Mouse (Mus musculus) heart, adult 9 months (tissue): ENCODE measurements around the gene Twsg1.
A peak's percentile ranks its signal among the peaks of the same experiment; 100 is the strongest.
"Not testable (repeated sequence)": the region's sequence is repeated elsewhere in the genome, so short reads cannot be mapped to it uniquely, and the experiment has no call there.

Experiments used
- DNase-seq, 2 experiments: peaks; one replicate each; pipeline ENCODE4 v3.0.0; 2022; ENCODE audit warnings: low spot score in 2 of 2

The Twsg1 gene

DNA sequence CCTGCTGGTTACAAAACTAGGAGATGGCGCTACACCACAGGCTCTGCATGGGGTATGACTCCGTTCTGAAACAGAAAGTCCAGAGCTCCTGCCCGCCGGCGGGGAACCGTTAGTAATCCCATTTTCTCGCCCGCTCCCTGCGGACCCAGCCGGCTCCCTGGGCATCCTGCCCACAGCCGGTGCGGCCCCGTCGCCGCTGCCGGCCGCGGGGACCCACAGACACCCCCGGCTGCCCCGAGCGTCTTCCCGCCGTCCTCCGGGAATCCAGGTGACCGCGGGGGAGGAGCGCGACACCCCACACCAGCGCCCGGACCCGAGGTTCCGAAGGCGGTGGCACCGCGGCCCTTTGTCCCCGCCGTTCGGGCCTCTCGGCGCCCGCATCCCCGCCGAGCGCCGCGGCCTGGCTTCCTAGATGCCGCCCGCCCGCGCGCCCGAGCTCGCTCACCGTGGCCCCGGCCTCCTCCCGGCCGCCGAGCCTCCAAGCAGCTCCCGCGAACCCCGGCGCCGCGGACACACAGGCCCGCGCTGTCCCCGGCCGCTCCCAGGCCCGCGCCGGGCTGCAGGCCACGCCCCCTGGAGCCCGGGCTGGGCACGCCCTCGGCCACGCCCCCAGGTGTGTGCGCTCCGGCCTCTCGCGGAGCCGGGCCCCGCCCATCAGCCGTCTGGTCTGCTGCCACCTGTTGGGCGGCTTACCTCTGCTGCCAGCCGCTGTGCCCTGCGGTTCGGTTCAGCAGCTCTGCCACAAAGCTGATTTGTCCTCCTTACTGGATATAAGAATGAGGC is at the start of gene Twsg1:
Gene Twsg1, minus strand, starts transcription at position 605 of the 783 bp plus-strand sequence.
- peak; percentile 90 to 92 for DNase-seq

DNA sequence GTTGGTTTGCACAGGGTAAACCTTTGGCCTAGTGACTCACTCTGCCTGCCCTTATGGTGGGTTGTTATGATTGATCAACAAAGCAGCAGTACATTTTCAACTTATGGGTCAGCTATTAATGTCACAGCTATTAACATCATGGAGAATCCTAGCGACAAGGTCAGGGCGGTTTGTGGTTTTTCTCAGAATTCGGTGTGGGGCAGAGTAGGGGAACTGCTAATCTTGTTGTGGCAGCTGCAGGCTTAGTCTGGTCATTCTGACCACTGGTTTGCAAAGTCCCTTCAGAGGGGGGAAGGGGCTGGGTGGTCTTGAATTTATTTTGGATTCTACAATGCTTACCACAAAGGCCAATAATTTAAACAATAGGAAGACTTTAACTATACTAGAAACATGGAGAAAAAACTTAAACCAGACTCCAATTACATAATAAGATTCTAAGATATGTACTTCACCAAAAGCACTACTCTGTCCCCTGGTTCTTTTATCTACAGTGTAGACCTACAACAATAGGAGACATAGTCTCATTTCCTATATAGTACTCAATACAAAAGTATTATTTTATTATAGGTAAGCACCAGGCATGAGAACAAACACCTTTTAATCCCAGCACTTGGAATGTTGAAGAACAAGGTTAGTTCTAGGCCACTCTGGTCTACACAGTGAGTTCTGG is 37.3 kb upstream of the Twsg1 start:
- no peak for DNase-seq

DNA sequence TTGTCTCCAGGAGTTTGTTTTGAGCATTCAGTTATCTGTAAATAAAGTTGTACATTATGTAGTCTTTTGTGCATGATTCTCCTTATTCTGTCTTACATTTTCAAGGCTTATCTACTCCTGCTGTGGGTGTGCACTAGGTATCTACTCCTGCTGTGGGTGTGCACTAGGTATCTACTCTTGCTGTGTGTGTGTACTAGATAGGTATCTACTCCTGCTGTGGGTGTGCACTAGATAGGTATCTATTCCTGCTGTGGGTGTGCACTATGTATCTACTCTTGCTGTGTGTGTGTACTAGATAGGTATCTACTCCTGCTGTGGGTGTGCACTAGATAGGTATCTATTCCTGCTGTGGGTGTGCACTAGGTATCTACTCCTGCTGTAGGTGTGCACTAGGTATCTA is 25.7 kb upstream of the Twsg1 start:
- DNase-seq = not testable (repeated sequence)

DNA sequence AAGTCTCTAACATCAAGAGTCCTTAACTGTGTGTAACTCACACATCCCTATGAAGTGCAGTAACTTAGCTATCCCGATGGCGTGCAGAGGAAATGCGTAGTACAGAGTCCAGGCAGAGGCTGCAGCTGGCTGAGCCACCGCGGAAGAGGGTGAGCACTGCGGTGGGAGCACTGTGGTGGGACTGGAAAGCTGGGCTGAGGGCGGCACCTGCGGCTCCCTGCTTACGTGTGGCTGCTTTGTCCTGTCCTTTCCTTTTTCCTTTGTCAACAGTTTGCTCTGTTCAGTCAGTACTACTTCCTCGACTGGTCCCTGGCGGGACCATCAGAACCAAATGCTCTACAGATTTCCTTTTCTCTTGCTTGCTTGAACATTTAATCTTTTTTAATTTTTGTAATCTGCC is 16.7 kb upstream of the Twsg1 start:
- no peak for DNase-seq

DNA sequence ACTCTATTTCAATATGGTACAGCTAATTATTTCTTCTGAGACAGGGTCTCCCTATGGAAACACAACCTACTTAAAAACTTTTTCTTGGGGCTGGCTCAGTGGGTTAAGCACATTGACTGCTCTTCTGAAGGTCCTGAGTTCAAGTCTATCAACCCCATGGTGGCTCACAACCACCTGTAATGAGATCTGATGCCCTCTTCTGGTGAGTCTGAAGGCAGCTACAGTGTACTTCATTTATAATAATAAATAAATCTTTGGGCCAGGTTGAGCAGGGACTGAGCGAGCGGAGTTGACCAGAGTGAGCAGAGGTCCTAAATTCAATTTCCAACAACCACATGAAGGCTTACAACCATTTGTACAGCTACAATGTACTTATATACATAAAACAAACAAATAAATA is 11.2 kb upstream of the Twsg1 start:
- DNase-seq = no peak

DNA sequence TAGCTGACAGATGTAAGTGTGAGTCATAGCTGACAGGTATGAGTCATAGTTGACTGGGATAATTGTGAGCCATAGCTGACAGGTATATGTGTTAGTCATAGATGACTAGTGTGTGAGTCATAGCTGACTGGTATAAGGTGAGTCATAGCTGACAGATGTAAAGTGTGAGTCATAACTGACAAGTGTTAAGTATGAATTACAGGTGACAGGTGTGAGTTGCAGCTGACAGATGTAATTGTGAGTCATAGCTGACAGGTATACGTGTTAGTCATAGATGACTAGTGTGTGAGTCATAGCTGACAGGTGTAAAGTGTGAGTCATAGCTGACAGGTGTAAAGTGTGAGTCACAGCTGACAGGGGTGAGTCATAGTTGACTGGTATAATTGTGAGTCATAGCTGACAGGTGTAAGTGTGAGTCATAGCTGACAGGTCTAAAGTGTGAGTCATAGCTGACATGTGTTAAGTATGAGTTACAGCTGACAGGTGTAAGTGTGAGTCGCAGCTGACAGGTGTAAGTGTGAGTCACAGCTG is 10.6 kb upstream of the Twsg1 start:
- no peak for DNase-seq

DNA sequence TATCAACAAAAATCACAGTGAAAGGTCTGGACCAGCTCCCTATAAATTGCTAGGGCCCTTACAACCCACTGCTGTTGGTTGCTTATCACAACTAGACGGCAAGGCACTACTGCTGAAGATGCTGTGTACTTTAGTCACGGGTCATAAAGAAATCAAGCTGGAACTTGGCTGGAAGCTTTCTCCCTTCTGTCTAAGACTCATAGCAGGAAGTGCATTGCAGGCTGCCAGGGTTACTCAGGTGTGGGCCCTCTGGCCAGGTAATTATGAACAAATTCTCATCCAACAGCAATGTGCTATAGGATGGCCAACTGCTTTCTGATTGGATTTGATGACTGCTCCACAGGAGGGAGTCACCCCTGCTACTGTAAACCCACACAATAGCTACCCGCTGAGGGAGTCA is 8.0 kb upstream of the Twsg1 start:
- DNase-seq = no peak

DNA sequence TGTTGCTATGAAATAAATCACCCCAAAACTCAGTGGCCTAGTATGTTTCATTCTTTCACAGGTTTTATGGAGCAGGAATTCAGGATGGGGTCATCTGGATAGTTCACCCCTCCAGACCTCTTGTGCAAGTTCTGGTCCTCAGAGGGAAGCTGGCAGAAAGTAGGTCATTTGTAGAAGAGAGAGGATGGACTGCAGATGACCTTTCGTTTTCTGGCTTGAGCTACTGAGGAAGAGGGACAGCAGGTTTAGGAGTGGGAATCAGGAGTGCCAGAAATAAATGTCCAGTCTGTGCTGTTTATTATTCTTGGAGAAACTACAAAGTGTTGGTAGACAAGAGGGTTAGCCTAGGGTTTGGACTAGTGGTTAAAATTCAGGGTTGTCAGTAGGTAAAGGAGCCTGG is 7.3 kb upstream of the Twsg1 start:
- no peak for DNase-seq

DNA sequence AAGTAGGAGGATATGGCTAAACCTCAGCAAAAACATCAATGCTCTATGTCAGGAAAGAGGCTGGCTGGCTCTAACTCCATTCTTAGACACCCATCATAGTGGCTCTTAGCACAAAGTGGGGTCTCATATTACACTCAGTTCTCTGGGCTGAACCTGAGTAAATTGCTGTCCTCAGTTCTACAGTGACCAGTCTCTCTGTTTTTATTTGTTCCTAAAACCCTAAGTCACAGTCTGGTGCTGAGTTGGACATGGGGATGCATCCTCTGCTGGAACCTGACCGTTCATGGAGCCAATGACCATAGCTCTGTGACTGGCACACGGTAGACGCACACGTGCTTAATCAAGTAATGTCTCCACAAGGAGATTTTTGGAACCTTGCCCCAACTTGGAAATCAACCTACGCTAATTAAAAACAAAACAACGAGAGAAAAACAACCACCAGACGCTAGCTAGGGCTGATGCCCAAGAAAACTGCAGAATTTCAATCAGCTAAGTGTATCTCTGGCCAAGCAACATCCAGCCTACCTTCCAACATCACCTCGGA is 6.8 kb upstream of the Twsg1 start:
- no peak for DNase-seq

DNA sequence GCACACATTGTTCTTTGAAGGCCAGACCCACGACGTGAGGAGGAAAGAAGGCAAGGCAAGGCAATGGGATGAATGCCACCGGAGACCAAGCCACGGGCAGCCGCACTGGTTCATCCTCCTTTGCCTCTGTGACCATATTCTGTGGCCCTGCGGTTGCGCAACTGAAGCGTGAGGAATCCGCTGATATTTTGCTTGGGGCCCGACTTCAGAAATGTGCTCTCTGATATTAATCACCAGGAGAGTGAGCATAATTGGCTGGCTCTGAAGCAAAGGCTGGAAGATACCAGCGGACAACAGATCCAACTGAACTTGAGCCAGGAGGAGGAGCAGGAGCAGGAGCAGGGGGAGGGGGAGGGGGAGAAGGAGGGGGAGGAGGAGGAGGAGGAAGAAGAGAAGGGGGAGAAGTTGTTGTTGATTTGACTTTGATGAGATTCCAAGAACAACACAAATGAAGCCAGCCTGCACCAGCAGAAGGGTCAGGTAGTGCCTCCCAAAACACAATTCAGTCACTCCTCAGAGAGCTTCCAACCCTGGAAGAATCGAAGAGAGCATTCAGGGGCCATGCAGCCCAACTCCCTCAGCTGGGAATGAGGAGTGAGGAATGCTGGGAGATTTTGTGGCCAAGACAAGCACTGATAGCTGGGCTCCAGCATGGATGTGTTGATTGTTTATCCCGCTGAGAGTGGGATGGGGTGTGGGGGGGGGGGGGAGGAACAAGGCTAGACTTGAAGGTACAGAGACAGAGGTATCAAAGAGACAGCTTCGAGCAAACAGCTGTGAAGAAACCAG is 6.2 kb upstream of the Twsg1 start:
- DNase-seq = peak; percentile 57 to 71

DNA sequence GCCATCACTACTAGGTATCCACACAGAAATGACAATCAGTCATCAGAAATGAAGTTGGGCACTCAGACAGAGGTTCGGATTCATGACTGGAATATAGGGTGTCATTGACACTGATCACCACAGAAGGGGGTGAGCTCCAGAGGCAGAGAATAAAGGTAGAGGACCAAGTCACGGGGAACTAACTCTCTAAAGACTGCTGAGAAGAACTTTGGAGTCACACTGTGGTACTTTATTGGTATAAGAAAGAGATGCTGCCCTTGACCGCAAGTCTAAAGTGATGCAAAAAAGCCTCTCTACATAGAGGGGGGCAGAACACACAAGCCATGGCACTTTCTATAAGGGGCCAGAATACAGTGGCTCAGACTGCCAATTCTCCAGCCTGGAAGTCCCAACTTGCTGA is 5.1 kb upstream of the Twsg1 start:
- DNase-seq = no peak

DNA sequence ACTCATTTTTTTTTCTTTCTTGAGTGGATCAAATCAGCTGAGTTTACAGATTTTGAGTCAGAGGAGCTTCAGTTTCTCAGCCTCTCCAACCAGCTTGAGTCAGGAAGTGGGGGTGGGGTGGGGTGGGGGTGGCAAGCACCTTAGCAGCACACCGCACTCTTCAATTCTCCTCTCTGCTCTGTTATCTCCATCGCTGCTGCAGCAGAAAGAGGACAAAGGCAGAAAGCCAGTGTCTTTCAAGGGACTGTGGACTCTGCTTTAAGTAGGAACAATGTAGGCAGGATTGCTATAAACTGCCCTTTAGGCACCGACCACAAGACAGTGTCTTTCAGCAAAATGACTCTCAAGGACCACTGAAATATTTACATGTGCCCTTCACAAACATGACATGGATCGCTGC is 2.9 kb upstream of the Twsg1 start:
- DNase-seq = no peak

DNA sequence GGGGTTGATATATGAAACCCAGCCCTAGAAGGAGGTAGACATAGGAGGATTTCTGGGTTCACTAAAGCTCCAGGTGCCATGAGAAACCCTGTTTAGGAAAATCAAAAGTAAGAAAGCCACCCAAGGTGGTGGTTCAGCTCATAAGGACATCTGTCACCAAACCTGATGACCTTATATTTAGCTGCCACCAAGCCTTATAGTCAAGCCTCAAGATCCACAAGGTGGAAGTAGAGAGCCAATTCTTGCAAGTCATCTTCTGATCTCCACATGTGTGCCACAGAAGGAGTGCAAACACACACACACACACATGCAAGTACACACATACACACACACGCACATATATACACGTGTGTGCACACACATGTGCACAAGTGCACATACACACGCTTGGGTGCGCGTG is 1.1 kb upstream of the Twsg1 start:
- DNase-seq = no peak

DNA sequence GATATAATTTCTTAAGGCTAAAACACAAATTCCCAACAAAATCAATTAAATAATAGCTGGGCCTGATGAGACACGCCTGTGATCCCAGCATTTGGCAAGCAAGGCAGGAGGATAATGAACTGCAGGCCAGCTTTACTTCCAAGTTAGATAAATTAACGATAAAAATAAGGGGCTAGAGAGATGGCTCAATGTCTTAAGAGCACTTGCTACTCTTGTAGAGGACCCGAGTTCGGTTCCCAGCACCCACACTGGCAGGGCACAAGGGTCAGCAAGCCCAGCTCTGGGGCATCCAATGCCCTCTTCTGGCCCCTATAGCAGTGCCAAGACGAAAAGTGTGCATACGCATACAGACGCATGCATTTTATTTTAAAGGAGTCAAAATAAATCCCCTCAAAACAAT is 843 bp downstream of the Twsg1 start:
- no peak for DNase-seq

DNA sequence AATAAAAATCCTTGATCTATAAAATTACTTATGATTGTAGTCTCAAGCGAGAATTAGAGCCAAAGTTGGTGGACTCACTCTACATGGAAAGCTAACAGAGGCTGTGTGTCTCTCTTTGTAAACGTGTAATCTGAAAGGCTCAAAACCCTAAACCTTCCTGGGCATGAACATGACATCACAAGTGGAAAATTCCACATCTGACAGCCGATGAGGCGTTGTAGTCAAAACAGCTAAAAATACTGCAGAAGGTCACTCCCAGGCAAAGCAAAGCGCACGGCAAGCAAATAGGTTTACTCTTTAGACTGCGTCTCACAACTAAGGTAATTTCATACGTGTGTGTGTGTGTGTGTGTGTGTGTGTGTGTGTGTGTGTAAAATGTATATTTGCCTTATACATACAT is 3.7 kb downstream of the Twsg1 start:
- peak; percentile 44 to 65 for DNase-seq

DNA sequence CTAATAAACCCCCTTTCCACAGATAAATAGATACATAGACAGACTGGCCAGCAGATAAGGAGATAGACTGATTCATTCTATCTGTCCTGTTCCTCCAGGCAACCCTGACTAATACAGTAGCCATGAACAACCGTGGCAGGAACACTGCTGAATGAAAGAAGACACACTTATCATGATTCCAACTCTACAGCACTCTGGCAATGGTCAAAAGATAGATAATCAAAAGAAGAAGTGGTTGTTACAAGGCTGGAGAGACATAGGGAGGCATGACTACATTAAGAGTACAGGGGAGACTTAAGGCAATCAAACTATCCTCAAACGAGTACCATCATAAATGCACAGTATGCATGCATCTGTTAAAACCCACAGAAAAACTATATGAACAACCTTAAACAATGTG is 5.6 kb downstream of the Twsg1 start:
- DNase-seq = no peak

DNA sequence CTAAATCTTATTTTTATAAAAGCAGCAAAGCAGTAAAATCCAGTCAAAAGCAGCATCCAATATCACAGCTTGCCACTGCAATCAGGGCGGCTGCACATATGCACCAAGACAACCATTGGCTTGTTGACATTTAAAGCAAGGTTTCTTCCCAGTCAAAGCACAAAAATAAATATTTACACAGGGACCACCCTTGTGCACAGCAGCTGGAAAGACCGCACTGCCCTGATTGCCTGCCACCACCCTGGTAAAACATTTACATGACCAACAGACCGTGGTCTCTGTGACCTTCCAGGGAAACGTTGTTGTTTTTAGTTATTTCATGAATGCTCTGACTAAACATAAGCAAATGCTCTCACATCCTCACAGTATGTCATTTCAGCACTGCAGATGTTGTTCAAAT is 8.6 kb downstream of the Twsg1 start:
- DNase-seq = no peak

DNA sequence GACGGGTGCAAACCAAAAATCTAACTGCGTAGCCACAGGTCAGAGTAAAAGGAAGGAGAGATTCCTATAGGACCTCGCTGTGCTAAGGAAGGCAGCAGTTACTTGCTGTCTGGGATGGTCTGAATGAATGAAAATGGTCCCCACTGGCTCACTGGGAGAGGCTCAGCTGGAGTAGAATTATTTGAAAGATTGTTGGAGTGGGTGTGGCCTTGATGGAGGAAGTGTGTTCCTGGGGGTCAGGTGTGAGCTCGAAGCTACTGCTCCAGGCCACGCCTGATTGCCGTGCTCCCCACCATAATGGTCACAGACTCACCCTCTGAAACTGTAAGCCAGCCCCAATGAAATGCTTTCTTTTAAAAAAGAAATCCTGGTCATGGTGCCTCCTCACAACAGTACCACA is 9.8 kb downstream of the Twsg1 start:
- no peak for DNase-seq

DNA sequence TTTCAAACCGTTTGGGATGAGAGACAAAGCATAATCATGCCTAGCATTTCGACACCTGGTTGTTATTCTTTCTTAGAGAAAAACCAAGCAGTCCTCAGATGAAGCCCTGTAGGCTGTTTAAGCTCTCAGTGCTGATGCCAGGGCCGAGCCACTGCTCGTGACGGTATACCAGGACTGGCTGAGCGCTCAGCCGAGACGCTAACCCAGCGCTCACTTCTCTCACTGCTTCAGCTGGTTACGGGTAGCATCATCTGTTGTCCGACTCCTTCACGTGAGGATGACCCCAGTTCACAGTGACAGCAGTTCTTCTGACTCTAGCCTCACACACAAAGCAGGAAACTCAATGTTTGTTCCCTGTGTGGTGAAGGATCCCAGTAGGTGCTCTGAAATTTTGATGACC is 10.8 kb downstream of the Twsg1 start:
- DNase-seq = no peak

DNA sequence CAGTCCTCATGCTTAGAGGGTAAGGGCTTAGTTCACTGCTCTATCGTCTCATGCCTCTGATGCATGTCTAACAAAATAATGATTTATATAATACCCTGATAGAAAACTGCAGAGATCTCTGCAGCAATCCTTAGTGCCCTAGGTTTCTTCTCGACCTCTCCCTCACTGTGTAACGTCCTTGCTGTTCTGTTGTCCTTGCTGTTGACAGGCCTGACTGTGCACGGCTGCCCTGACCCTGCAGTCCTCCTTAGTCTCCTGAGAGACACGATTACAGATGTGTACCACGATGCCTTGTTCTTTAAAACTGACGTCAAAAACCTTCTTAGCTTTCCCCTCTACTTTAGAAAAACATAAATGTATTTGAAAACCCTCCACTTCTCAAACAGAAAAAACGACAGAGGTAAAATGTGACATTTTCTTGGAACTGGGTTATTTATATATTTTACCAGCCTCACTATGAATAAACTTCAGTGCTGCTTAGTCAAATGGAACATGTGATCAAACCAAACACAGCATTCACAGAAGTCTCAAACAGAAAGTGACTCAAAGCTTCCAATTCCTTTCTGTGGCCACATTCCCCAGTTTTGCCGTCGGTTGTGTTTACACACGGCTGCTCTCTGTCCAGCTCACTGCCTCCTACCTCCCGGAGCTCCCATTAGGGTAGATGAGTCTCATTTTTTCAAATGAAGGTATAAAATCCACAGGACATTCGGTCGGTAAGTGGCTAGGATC is 11.4 kb downstream of the Twsg1 start:
- DNase-seq = peak in 1 of 2 experiments; percentile 41

DNA sequence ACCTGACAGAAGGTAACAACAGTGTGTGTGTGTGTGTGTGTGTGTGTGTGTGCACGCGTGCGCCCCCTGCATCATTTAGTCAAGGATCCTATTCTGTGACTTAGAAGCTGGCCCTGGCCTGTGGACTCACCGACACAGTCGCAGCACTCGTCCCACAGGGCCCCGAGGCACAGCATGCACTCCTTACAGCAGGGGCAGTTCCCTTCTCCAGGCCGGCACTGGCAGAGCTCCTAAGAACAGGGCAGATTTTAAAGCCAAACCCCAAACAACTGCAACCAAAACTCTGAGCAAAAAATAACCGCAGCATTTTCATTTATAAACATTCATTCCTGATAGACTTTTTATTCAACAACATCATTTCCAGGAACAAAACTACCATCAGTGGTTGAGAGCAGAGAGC is 13.4 kb downstream of the Twsg1 start:
- DNase-seq = no peak

DNA sequence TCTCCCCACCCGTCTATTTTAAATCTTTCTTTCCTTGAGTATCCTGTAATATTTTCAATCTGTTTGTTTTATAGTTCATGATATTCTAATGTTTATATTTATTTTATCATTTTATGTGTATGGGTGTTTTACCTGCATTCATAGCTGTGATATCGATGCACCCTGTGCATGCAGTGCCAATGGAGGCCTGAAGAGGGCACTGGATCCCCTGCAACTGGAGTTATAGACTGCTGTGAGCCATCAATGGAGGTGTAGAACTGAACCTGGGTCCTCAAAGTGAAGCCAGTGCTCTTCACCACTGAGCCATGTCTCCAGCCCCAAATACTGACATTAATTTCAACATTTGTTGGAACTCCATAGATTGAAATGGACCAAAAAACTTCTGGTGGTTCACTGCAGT is 17.3 kb downstream of the Twsg1 start:
- no peak for DNase-seq
